Mouse (Mus musculus) MEL (cell line): Measurements from ENCODE around the gene Galntl6. TPM values are rescaled to one million over a fixed set of nuclear protein-coding genes. Genes with fewer than 3 reads are reported as not detected.

Source experiments
- DNase-seq: peaks from one replicate; pipeline ENCODE4 v3.0.0; 2011; ENCODE audit warnings: low read depth, low spot score
- H3K27ac ChIP-seq: 2 replicates; pipeline ENCODE4 v1.5.1; 2012; ENCODE audit warnings: low read depth, mild to moderate bottlenecking, control low read depth, low read length, moderate library complexity; ENCODE audit not compliant: control insufficient read depth
- H3K27me3 ChIP-seq, 2 experiments: fragments of 150-350 bp in 1 of 2; sonication (generic) in 1 of 2; 2 replicates each; pipeline ENCODE4 v1.6.1; 2012; ENCODE audit warnings: low read length in 2 of 2, mild to moderate bottlenecking in 2 of 2, improper control_type of control experiment in 1 of 2, moderate library complexity in 1 of 2; ENCODE audit not compliant: insufficient read depth in 2 of 2, control insufficient read depth in 1 of 2
- H3K36me3 ChIP-seq, 2 experiments: 2 replicates each; pipeline ENCODE4 v1.6.1; 2012 to 2014; ENCODE audit warnings: low read length in 2 of 2, improper control_type of control experiment in 1 of 2, inconsistent platforms in 1 of 2, mild to moderate bottlenecking in 1 of 2; ENCODE audit not compliant: insufficient read depth in 2 of 2, control insufficient read depth in 1 of 2
- H3K4me1 ChIP-seq, 2 experiments: fragments of 150-350 bp in 1 of 2; sonication (generic) in 1 of 2; 2 replicates each; pipeline ENCODE4 v1.6.1; 2012; ENCODE audit warnings: low read length in 2 of 2, improper control_type of control experiment in 1 of 2, mild to moderate bottlenecking in 1 of 2; ENCODE audit not compliant: insufficient read depth in 2 of 2, control insufficient read depth in 1 of 2
- H3K4me3 ChIP-seq, 2 experiments: fragments of 150-350 bp in 1 of 2; sonication (generic) in 1 of 2; 2 replicates each; pipeline ENCODE4 v1.5.1; 2012; ENCODE audit warnings: low read depth in 2 of 2, low read length in 2 of 2, mild to moderate bottlenecking in 2 of 2, moderate library complexity in 2 of 2, control low read depth in 1 of 2, improper control_type of control experiment in 1 of 2; ENCODE audit not compliant: control insufficient read depth in 1 of 2, insufficient read depth in 1 of 2
- H3K79me2 ChIP-seq: 2 replicates; pipeline ENCODE4 v1.6.1; 2012; ENCODE audit warnings: mild to moderate bottlenecking, low read length, moderate library complexity; ENCODE audit not compliant: control insufficient read depth, poor library complexity, insufficient read depth
- H3K9ac ChIP-seq: 2 replicates; pipeline ENCODE4 v1.6.1; 2012; ENCODE audit warnings: low read depth, mild to moderate bottlenecking, control low read depth, low read length, moderate library complexity; ENCODE audit not compliant: control insufficient read depth, poor library complexity, severe bottlenecking
- H3K9me3 ChIP-seq: fragments of 150-350 bp; sonication (generic); replicated peaks from 2 replicates; pipeline ENCODE4 v1.6.1; 2012; ENCODE audit warnings: mild to moderate bottlenecking, low read length, improper control_type of control experiment, moderate library complexity; ENCODE audit not compliant: insufficient read depth
- CHD1 ChIP-seq: IDR thresholded peaks from 2 replicates; pipeline ENCODE4 v1.6.1; 2012; ENCODE audit warnings: low read depth, mild to moderate bottlenecking, inconsistent platforms, low read length, improper control_type of control experiment
- CHD2 ChIP-seq: IDR thresholded peaks from 2 replicates; pipeline ENCODE4 v1.6.1; 2011; ENCODE audit warnings: low read length, improper control_type of control experiment
- CTCF ChIP-seq, 3 experiments: IDR thresholded peaks in 2 of 3; conservative IDR thresholded peaks in 1 of 3; 2 replicates each; pipeline ENCODE4 v1.5.1; 2011 to 2012; ENCODE audit warnings: low read length in 3 of 3, low read depth in 2 of 3, mild to moderate bottlenecking in 2 of 3, improper control_type of control experiment in 1 of 3, inconsistent platforms in 1 of 3, mixed read lengths in 1 of 3, moderate library complexity in 1 of 3; ENCODE audit not compliant: control insufficient read depth in 1 of 3, insufficient read depth in 1 of 3, poor library complexity in 1 of 3, severe bottlenecking in 1 of 3
- ELF1 ChIP-seq: IDR thresholded peaks from 2 replicates; pipeline ENCODE4 v1.6.1; 2014; ENCODE audit warnings: low read depth, mild to moderate bottlenecking, inconsistent platforms, low read length, improper control_type of control experiment, moderate library complexity
- ETS1 ChIP-seq: IDR thresholded peaks from 2 replicates; pipeline ENCODE4 v1.6.1; 2012; ENCODE audit warnings: low read depth, mild to moderate bottlenecking, inconsistent platforms, low read length, improper control_type of control experiment, moderate library complexity
- JUND ChIP-seq: IDR thresholded peaks from 2 replicates; pipeline ENCODE4 v1.6.1; 2011; ENCODE audit warnings: low read depth, mild to moderate bottlenecking, improper control_type of control experiment, low read length
- MAZ ChIP-seq: IDR thresholded peaks from 2 replicates; pipeline ENCODE4 v1.6.1; 2012; ENCODE audit warnings: low read depth, mild to moderate bottlenecking, inconsistent platforms, low read length, improper control_type of control experiment
- MYB ChIP-seq: IDR thresholded peaks from 2 replicates; pipeline ENCODE4 v1.6.1; 2011; ENCODE audit warnings: mild to moderate bottlenecking, low read depth, low read length, improper control_type of control experiment
- POLR2AphosphoS2 ChIP-seq: IDR thresholded peaks from 2 replicates; pipeline ENCODE4 v1.6.1; 2011; ENCODE audit warnings: low read length, improper control_type of control experiment
- POLR2AphosphoS5 ChIP-seq: IDR thresholded peaks from 2 replicates; pipeline ENCODE4 v1.6.1; 2012; ENCODE audit warnings: low read depth, borderline replicate concordance, mild to moderate bottlenecking, inconsistent platforms, low read length, moderate library complexity, mixed read lengths
- RAD21 ChIP-seq: IDR thresholded peaks from 2 replicates; pipeline ENCODE4 v1.6.1; 2011; ENCODE audit warnings: mild to moderate bottlenecking, low read depth, low read length, improper control_type of control experiment
- SIN3A ChIP-seq: IDR thresholded peaks from 2 replicates; pipeline ENCODE4 v1.6.1; 2012; ENCODE audit warnings: low read length, improper control_type of control experiment, inconsistent platforms
- SMC3 ChIP-seq: IDR thresholded peaks from 2 replicates; pipeline ENCODE4 v1.6.1; 2011; ENCODE audit warnings: low read depth, low read length, improper control_type of control experiment
- TBP ChIP-seq: IDR thresholded peaks from 2 replicates; pipeline ENCODE4 v1.8.0; 2011; ENCODE audit warnings: low read depth, low read length, improper control_type of control experiment
- UBTF ChIP-seq: IDR thresholded peaks from 2 replicates; pipeline ENCODE4 v1.6.1; 2012; ENCODE audit warnings: low read depth, mild to moderate bottlenecking, inconsistent platforms, low read length, improper control_type of control experiment, moderate library complexity, borderline replicate concordance; ENCODE audit not compliant: insufficient read depth
- ZKSCAN1 ChIP-seq: IDR thresholded peaks from 2 replicates; pipeline ENCODE4 v1.6.1; 2012; ENCODE audit warnings: low read depth, mild to moderate bottlenecking, inconsistent platforms, low read length, improper control_type of control experiment, moderate library complexity
- ZMIZ1 ChIP-seq: IDR thresholded peaks from 2 replicates; pipeline ENCODE4 v1.6.1; 2012; ENCODE audit warnings: low read depth, mild to moderate bottlenecking, inconsistent platforms, low read length, improper control_type of control experiment, moderate library complexity
- polyA plus RNA-seq, 2 experiments: library from polyadenylated mRNA; stranded (reverse) in 1 of 2; unstranded in 1 of 2; fragments of >175 nt in 1 of 2; fragments of >200 nt in 1 of 2; gene quantifications; 2 replicates each; pipeline versions ENCODE4 v1.2.1 to v1.2.4; 2012; ENCODE audit warnings: low replicate concordance in 2 of 2, low read depth in 1 of 2; ENCODE audit not compliant: insufficient read length in 2 of 2, insufficient read depth in 1 of 2, missing spikeins in 1 of 2
- total RNA-seq: library from RNA; depleted of rRNA; stranded (reverse); fragments of 300-350 nt; gene quantifications from 2 replicates; pipeline ENCODE4 v1.2.3, GENCODE M21; 2012

The Galntl6 gene
- total and polyA plus RNA-seq, 3 experiments = not detected

DNA sequence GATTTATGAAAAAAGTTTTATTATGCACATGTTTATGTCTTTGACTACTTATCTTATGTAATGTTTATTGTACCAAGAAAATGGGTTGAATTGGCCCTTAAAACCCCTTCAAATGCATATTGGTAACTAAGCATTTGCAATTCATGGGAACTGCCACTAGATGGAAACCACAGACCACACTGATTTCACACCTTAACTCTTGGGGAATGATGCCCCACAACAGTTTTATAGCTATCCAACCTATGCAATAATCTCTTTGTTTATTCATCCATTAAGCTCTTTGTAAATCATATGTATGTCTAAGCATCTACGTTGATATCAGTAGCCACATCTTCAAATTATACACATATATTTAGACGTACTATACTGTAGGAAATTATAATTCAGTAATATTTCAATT lies 346.3 kb downstream of the Galntl6 start:
- peak; percentile 19 for DNase-seq
- TF ChIP-seq CTCF (IDR thresholded peaks at IDR 0.05 in 2 of 3, conservative IDR thresholded peaks at IDR 0.05 in 1 of 3; ENCODE audit: control insufficient read depth in 1 of 3, insufficient read depth in 1 of 3, low read depth in 2 of 3, low read length in 3 of 3, poor library complexity in 1 of 3, severe bottlenecking in 1 of 3) = peak; percentile 22 to 51 (median 26); a peak in 4 of 6 replicates
- TF ChIP-seq TBP = no peak
- TF ChIP-seq ZMIZ1 = no peak
- no peak for TF ChIP-seq JUND
- peak; percentile 57 for TF ChIP-seq RAD21
- TF ChIP-seq CHD2 = no peak
- TF ChIP-seq SMC3 = peak; percentile 44
- TF ChIP-seq MAZ = no peak
- TF ChIP-seq MYB = no peak
- H3K36me3 ChIP-seq = no peaks in the 10 kb centered on the region
- H3K27me3 ChIP-seq = no peaks in the 10 kb centered on the region
- H3K79me2 ChIP-seq = no peaks in the 10 kb centered on the region
- H3K4me3 ChIP-seq = no peak overlapping the region
- H3K27ac ChIP-seq = no peak overlapping the region
- H3K9me3 ChIP-seq = no peaks in the 10 kb centered on the region
- no peaks in the 10 kb centered on the region for H3K4me1 ChIP-seq
- no peak overlapping the region for H3K9ac ChIP-seq

DNA sequence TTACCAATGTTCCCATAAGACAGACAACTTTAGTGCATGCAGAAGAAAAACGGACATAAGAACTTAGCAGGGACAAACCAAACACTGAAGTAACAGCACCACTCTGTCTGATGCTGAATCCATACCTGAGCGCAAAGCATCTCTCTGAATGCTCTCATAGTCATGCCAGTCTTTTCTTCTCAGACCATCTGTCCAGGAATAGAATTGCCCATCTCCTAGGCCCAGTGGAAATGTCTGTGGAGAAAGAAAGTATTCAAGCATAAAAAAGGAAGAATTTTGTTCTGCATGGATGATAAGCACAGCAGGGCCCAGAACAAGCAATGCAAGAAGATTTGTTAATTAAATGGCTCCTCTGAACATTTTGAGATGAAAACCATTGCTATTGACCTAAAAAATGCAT lies 376.7 kb downstream of the Galntl6 start:
- Histone ChIP-seq H3K27ac (no peak overlapping the region), H3K36me3 (no peaks in the 10 kb centered on the region), H3K4me3 (no peak overlapping the region), H3K79me2 (no peaks in the 10 kb centered on the region), H3K4me1 (no peaks in the 10 kb centered on the region), H3K9me3 (no peaks in the 10 kb centered on the region), H3K9ac (no peak overlapping the region), H3K27me3 (no peaks in the 10 kb centered on the region)
- TF ChIP-seq CHD1 = no peak
- no peak for TF ChIP-seq POLR2AphosphoS5
- TF ChIP-seq UBTF = no peak
- TF ChIP-seq SIN3A = no peak
- TF ChIP-seq ETS1 = no peak
- no peak for TF ChIP-seq ZKSCAN1
- no peak for TF ChIP-seq ELF1
- no peak for TF ChIP-seq POLR2AphosphoS2
- no peak for DNase-seq
